27 mouse cellular contexts compared by ENCODE assay signal in genomic region chr3:109858276-109858675, GRCm38 (mm10).
DNase-seq lines count a peak whose midpoint lies in the region; ATAC-seq and TF ChIP-seq lines count a peak whose summit lies in the region.
"Had no signal": no experiment of that assay in that cellular context is flagged by ENCODE, and none has a peak within 500 bp of the region (broad histone marks: within the 10 kb centered on the region; RNA-seq: fewer than 3 reads in every experiment).

No protein-coding gene starts in this region.

- H3K9me3 ChIP-seq in midbrain, postnatal 0 days (ENCODE audit: low read length), result no peaks in the 10 kb centered on the region
- H3K9me3 ChIP-seq in midbrain, embryonic 16.5 days (replicated peaks; ENCODE audit: control insufficient read depth, low read length, poor library complexity, severe bottlenecking), result no peaks in the 10 kb centered on the region
- H3K9me3 ChIP-seq: heart, embryonic 12.5 days; midbrain, embryonic 13.5 days had no signal

- no peak for TF ChIP-seq CTCF in midbrain, postnatal 0 days (IDR thresholded peaks at IDR 0.05)
- no peak for TF ChIP-seq CTCF in gastrocnemius, adult 2 months (IDR thresholded peaks at IDR 0.05)

- no peaks in the 10 kb centered on the region for H3K27me3 ChIP-seq in midbrain, postnatal 0 days (ENCODE audit: insufficient read depth, low read length)
- no peaks in the 10 kb centered on the region for H3K27me3 ChIP-seq in midbrain, embryonic 16.5 days (ENCODE audit: control insufficient read depth, insufficient read depth, low read depth, low read length)
- H3K27me3 ChIP-seq: heart, embryonic 12.5 days; midbrain, embryonic 13.5 days had no signal

- DNase-seq in midbrain, postnatal 0 days (ENCODE audit: low spot score), result peak; percentile 73
- DNase-seq in cerebellum, adult 11-12 months, result peak; percentile 97
- DNase-seq in cerebellum, adult 9-11 months, result peak; percentile 98
- no peak for DNase-seq in heart, adult 18-20 months
- DNase-seq in layer of hippocampus, adult 8-10 months (ENCODE audit: low spot score in 2 of 2), result no peak
- no peak for DNase-seq in gastrocnemius, adult 2 months
- DNase-seq: adrenal gland, postnatal 14 days; kidney, adult 8-10 months; kidney, postnatal 4 days; layer of hippocampus, postnatal 36 days; liver; lung, adult 2 months; lung, postnatal 10 days; right cerebral cortex, postnatal 25 days; spleen, adult 18-20 months; thymus, adult 18-20 months; thymus, postnatal 25 days had no signal

- no peak overlapping the region for H3K9ac ChIP-seq in midbrain, postnatal 0 days (replicated peaks; ENCODE audit: low read length, poor library complexity, severe bottlenecking)
- H3K9ac ChIP-seq in midbrain, embryonic 16.5 days (ENCODE audit: low read depth, low read length), result no peak overlapping the region
- H3K9ac ChIP-seq: heart, embryonic 12.5 days; liver, embryonic 14.5 days; midbrain, embryonic 13.5 days had no signal

- H3K27ac ChIP-seq in midbrain, postnatal 0 days (ENCODE audit: low read depth, low read length), result no peak overlapping the region
- H3K27ac ChIP-seq in midbrain, embryonic 16.5 days (ENCODE audit: low read length), result no peak overlapping the region
- no peak overlapping the region for H3K27ac ChIP-seq in gastrocnemius, adult 2 months
- H3K27ac ChIP-seq: kidney, postnatal 0 days; liver, embryonic 14.5 days; macrophage; midbrain, embryonic 13.5 days had no signal

- intact Hi-C loops in gastrocnemius, adult 2 months (cut with DNase I), result no loop called here

- H3K36me3 ChIP-seq in midbrain, postnatal 0 days (ENCODE audit: insufficient read depth, low read length), result no peaks in the 10 kb centered on the region
- 0 out of 2 replicates have a peak, but pooled peaks cover 2% of the 10 kb centered on the region for H3K36me3 ChIP-seq in midbrain, embryonic 16.5 days (ENCODE audit: control insufficient read depth, insufficient read depth, low read length)
- H3K36me3 ChIP-seq: heart, embryonic 12.5 days; midbrain, embryonic 13.5 days had no signal

- H3K4me1 ChIP-seq in midbrain, postnatal 0 days (ENCODE audit: insufficient read depth, low read length), result no peaks in the 10 kb centered on the region
- no peaks in the 10 kb centered on the region for H3K4me1 ChIP-seq in midbrain, embryonic 16.5 days (ENCODE audit: control insufficient read depth, insufficient read depth, low read length)
- H3K4me1 ChIP-seq: heart, embryonic 12.5 days; midbrain, embryonic 13.5 days had no signal

- ATAC-seq in midbrain, postnatal 0 days (ENCODE audit: low FRiP score), result no peak
- no peak for ATAC-seq in midbrain, embryonic 16.5 days
- ATAC-seq: CD4-positive, CD25-positive, alpha-beta regulatory T cell, adult 4 months; forebrain, embryonic 16.5 days; intestine, embryonic 16.5 days; midbrain, embryonic 13.5 days had no signal

- H3K4me2 ChIP-seq in midbrain, postnatal 0 days (ENCODE audit: low read depth, low read length, poor library complexity, severe bottlenecking), result no peak overlapping the region
- no peak overlapping the region for H3K4me2 ChIP-seq in midbrain, embryonic 16.5 days (ENCODE audit: low read length)
- H3K4me2 ChIP-seq: heart, embryonic 12.5 days; midbrain, embryonic 13.5 days had no signal

- H3K4me3 ChIP-seq in midbrain, postnatal 0 days (ENCODE audit: low read depth, low read length), result no peak overlapping the region
- no peak overlapping the region for H3K4me3 ChIP-seq in midbrain, embryonic 16.5 days (ENCODE audit: low read depth, low read length)
- no peak overlapping the region for H3K4me3 ChIP-seq in gastrocnemius, adult 2 months
- H3K4me3 ChIP-seq: erythroblast, embryonic 14.5 days; heart, embryonic 12.5 days; midbrain, embryonic 13.5 days had no signal

- 93% methylated on average over 1 of the region's 1 CpGs for WGBS in midbrain, postnatal 0 days
- WGBS in midbrain, embryonic 16.5 days, result 84% methylated on average over 1 of the region's 1 CpGs

Comparison
In these comparisons a context has a peak if more than half of its experiments do, and no peak if none do; other contexts are left out.
1. DNase-seq: peak in midbrain, postnatal 0 days (single experiment), cerebellum, adult 11-12 months (single experiment) and cerebellum, adult 9-11 months (single experiment); none in heart, adult 18-20 months (0 of 2), layer of hippocampus, adult 8-10 months (0 of 2) and gastrocnemius, adult 2 months (single experiment).